Mouse (Mus musculus): ENCODE results near the gene Kirrel3.

Kirrel3 gene

GRCm38 (mm10) chr9:35039846-35040245, 554.2 kb downstream of the Kirrel3 start:
- DNase-seq: no peak

DNA sequence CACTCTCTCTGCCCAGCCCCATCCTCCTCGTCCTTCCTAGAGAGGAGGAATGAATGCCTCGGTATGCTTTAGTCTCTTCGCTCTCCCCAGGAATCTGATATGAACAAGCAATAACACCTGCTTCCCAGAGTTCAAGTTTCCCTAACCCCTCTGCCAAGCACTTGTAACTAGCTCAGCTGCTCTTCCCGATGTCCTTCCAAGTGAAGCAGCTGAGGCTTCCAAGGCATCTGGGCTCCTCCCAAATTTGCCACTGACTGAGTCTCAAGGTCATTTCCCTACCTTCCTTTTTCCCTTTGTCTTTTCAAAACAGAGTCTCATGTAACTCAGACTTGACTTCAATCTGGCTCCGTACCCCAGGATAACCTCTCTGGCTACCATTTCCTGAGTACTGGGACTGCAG, 555.8 kb downstream of the Kirrel3 start:
- no peak for DNase-seq

- no peak for DNase-seq
These were observed 557.9 kb downstream of the Kirrel3 start for GRCm38 (mm10) chr9:35043619-35044018.

- no peak for DNase-seq
These were observed 558.8 kb downstream of the Kirrel3 start for GRCm38 (mm10) chr9:35044458-35044857.

DNA sequence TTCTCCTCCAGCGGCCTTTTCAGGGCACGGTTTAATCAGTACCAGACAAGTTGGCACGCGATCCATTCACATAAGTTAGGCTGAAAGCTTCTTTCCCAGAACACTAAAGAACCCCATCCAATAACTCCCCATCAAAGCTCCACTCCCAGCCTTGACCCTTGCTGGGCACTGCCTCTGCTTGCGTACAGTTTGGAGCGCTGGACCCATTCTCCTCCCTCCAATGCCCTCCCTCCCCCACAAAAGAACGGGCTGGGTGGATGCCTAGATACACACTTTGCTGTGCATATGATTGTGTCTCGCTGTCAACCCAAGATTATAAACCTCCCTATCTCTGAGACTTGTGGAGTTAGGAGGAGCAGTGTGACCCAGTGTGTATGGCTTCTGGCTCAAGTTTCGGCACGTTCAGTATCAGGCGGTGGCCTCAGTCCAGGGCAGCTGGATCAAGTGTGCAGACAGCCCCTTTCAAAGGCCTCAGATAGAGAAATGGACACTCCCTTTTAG, 559.4 kb downstream of the Kirrel3 start:
- no peak for DNase-seq

DNA sequence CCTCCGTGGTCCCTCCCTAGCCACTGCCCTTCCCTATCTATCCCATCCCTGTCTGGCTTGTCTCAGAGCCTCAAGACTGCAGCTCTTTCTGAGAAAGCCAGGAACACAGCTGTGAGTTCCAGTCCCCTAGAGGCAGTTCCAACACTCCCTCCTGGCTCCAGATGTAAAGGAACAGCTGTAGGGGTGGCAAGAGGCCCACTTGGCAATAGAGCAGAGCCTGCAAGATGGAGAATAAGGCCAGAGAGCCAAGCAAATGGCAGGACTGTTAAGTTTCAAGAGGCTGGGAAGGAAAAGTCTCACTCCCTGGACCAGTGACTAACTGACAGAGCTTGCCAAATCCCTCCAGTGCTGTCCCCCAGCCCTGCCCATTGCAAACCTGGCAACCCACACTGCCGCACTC, 560.1 kb downstream of the Kirrel3 start:
- DNase-seq: no peak

- no peak for DNase-seq
These were observed 562.8 kb downstream of the Kirrel3 start for GRCm38 (mm10) chr9:35048449-35048848.

DNA sequence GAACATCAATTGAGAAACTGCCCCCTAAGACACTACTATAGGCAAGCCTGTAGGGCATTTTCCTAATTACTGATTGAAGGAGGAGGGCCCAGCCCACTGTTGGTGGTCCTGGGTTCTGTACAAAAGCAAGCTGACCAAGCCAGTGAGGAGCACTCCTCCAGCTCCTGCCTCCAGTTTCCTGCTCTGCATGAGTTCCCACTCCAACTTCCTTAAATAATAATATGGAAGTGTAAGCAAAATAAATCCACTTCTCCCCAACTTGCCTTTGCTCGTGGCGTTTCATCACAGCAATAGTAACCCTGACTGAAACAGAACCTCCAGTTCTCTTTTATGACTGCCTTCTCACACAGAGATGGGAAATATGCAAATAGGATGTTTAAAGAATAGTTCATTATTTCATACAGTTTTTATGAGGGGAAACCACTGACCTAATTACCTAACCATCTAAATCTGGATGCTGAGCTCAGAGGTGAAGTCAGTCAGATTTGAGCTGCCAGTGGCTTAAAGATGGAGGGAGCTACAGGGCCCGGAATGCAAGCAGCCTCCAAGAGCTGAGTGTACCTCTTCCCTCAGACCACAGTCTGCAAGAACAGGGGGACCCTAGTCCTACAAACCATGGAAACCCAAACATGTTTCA, 564.3 kb downstream of the Kirrel3 start:
- DNase-seq: no peak

GRCm38 (mm10) chr9:35050701-35051454, 565.2 kb downstream of the Kirrel3 start:
- no peak for DNase-seq

DNA sequence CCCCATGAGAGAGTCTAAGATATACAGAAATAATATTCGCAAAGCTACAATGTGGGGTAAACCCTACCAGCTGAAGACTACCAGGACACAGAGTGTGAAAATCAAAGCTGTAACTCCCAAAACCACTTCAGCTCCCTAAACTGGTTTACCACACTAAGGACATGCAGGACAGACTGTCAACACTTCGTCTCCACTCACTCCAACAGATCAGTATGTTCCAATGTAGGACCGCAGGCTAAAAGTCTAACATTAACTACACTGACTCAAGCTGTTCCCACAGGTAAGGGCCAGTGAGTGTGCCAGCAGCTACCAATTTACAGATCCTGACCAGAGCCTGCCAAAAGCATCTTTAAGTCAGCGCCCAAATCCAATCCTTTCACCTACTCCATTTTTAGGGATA, 566.0 kb downstream of the Kirrel3 start:
- DNase-seq: no peak

GRCm38 (mm10) chr9:35052671-35053070, 567.0 kb downstream of the Kirrel3 start:
- DNase-seq: no peak

DNA sequence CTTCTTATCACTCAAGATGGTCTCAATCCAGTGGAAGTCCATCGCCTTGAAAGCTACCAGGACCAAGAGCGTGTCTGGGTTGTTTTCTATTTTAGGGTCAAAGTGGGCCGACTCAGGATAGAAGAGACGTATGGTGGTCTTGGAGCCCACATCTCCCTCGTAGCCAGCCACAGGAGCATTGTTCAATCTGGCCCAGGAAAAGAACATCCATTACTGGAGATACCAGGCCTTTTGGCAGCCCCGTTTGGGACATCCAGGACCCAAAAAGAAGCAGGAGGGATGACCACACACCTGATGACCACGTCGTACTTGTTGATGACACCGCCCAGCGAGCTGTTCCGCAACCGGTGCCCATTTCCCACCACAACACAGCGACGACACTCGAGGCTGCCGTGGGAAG, 567.4 kb downstream of the Kirrel3 start:
- no peak for DNase-seq

DNA sequence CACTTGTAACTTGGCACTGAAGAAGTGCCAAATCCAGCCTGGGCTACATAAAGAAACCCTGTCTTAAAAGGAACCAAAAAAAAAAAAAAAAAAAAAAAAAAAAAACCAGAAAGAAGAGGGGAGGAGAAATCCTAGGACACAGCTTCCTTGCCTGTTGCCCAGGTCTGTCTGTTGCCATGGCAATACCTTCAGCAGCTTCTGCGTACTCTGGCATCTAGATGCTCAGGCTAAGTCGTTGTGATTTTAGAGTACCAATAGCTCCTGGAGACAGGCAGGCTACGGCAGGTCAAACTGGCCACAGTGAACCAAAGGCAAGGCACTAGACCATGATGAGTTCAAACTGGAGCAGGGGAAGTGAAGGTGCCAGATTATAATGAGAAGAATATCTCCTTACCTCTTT, 568.0 kb downstream of the Kirrel3 start:
- peak in 1 of 2 experiments; percentile 0 for DNase-seq

- peak in 1 of 2 experiments; percentile 9 for DNase-seq
These were observed 570.0 kb downstream of the Kirrel3 start for GRCm38 (mm10) chr9:35055528-35056330.

DNA sequence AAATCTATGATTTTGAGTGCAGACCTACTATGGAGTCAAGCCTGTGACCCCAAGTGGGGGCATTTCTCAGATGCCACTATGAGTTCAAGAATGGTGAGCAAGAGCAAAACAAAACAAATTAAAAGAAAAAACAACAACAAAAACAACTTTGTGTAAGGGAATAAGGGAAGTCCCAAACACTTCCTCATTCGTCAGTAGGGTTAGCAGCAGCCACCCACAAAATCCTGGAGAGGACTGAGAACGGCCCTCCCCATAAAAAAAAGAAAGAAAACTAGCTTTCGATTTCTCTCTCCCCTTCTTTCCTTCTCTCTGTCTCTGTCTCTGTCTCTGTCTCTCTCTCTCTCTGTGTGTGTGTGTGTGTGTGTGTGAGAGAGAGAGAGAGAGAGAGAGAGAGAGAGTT, 570.9 kb downstream of the Kirrel3 start:
- DNase-seq: peak in 1 of 2 experiments; percentile 0

DNA sequence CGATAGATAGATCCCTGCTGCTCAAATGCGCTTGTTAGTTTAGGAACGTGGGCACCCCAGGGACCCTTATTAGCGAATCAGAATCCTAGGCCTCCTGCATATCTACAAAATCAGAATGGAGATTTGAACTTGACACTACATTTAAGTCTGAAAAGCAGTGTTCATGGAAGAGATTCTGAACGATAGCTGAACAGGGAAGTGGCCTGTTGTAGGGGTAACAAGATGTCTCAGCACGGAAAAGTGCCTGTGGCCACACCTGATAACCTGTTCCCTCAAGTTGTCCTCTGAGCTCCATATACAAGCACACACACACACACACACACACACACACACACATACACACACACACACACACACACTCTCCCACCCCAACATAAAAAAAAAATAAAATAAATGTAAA, 571.9 kb downstream of the Kirrel3 start:
- peak in 1 of 2 experiments; percentile 1 for DNase-seq

DNA sequence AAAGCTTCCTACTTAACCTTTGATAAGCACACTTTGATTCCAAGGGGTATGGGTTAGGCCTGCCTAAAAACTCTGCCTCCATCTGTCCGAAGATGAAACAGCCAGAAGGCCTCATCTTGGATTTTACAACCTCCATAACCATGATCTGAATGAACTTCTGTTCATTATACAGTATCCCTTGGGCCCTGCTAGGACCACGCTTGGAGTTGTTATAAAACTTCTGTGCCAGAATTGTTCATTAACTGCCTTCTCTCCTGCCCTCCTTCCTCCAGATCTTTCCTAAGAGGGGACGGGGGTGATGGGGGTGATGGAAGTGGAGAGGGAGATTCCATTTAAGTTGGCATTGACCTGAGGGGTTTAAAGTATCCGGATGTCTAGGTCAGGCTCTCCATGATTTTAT, 572.5 kb downstream of the Kirrel3 start:
- peak in 1 of 2 experiments; percentile 0 for DNase-seq

DNA sequence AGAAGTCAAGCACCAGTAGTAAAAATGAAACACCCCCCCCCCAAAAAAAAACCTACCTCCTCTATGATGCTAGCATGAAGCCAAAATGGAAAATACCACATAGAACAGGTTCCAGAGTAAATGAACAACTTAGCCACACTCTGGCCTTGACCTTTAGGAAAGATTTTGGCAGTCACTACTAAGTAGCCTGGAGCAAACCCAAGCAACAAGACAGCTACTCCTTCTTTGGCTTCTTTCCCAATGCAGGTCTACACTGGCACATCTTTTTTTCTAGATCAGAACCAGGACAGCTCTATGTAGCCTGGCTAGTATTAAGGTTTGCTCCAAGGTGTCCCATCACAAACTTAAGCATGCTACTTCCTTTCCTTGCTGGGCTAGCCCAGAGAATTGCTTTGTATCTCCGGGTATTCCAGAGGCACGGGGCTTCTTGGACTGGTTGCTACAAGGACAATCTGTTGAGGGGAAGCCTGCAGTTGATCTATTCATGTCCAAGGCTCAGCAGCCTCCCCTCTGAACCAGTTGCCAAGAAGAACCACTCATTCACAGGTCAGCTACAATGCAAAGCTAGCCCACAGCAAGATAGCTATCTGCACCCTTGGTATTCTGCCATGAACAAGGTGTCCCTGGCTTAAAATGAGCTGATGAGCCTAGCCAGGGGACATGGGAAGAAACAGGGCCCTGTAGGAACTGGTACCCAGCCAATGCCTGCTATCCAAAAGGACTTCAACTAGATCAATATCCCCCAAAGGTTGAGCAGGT, 573.1 kb downstream of the Kirrel3 start:
- no peak for DNase-seq

DNA sequence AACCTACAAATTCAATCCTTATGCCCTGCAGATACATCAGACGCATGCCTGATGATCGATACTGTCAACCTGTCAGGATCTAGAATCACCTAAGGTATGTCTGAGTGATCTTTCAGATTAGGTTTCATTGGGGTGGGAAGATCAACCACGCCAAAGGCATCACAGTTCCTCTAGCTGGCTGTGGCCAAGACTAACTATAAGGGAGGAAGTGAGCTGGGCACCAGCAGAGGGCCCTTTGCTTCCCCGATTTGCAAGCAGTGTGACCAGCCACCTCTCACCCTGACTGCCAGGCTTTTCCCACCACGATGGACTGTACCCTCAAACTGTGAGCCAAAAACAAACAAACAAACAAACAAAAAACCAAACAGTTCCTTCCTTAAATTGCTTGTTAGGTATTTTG, 574.2 kb downstream of the Kirrel3 start:
- DNase-seq: no peak

GRCm38 (mm10) chr9:35061446-35061845, 575.8 kb downstream of the Kirrel3 start:
- DNase-seq: peak in 1 of 2 experiments; percentile 1
